In genomic region chr10:59636048-59636447, GRCm38 (mm10) we compare ENCODE assay signal across 38 mouse cellular contexts. TPM values are rescaled to one million over a fixed set of nuclear protein-coding genes. Genes with fewer than 3 reads are reported as not detected.
DNase-seq lines count a peak whose midpoint lies in the region; ATAC-seq and TF ChIP-seq lines count a peak whose summit lies in the region.
"Had no signal": no experiment of that assay in that cellular context is flagged by ENCODE, and none has a peak within 500 bp of the region (broad histone marks: within the 10 kb centered on the region; RNA-seq: fewer than 3 reads in every experiment).

No protein-coding gene starts in this region.

- peak; percentile 64 for ATAC-seq in forebrain, postnatal 0 days
- no peak for ATAC-seq in forebrain, embryonic 13.5 days
- no peak for ATAC-seq in midbrain, embryonic 14.5 days (ENCODE audit: low FRiP score, low TSS enrichment)
- no peak for ATAC-seq in midbrain, embryonic 13.5 days
- ATAC-seq: forebrain, embryonic 14.5 days; hindbrain, postnatal 0 days; intestine, embryonic 15.5 days had no signal

- no peaks in the 10 kb centered on the region for H3K4me1 ChIP-seq in forebrain, postnatal 0 days (ENCODE audit: insufficient read depth)
- peaks cover 1% of the 10 kb centered on the region; the same call in 1 of the 2 replicates for H3K4me1 ChIP-seq in forebrain, embryonic 13.5 days
- no peaks in the 10 kb centered on the region for H3K4me1 ChIP-seq in midbrain, embryonic 14.5 days (ENCODE audit: control insufficient read depth, insufficient read depth, low read length)
- H3K4me1 ChIP-seq in midbrain, embryonic 13.5 days (replicated peaks), result 0 out of 2 replicates have a peak, but pooled peaks cover 8% of the 10 kb centered on the region
- no peaks in the 10 kb centered on the region for H3K4me1 ChIP-seq in brown adipose tissue, adult 24 weeks (ENCODE audit: control insufficient read depth, insufficient read depth, insufficient read length, low read length)
- H3K4me1 ChIP-seq: intestine, embryonic 15.5 days; liver, embryonic 13.5 days had no signal

- no peaks in the 10 kb centered on the region for H3K9me3 ChIP-seq in forebrain, postnatal 0 days (ENCODE audit: low read length)
- no peaks in the 10 kb centered on the region for H3K9me3 ChIP-seq in forebrain, embryonic 13.5 days (replicated peaks)
- H3K9me3 ChIP-seq in midbrain, embryonic 14.5 days (ENCODE audit: control insufficient read depth, low read length), result no peaks in the 10 kb centered on the region; the same call in 1 of the 2 replicates
- H3K9me3 ChIP-seq in midbrain, embryonic 13.5 days, result peaks cover 5% of the 10 kb centered on the region; the same call in 1 of the 2 replicates
- H3K9me3 ChIP-seq: G1E; intestine, embryonic 15.5 days; liver, embryonic 13.5 days had no signal

- no peaks in the 10 kb centered on the region for H3K36me3 ChIP-seq in forebrain, postnatal 0 days (ENCODE audit: insufficient read depth)
- no peaks in the 10 kb centered on the region for H3K36me3 ChIP-seq in forebrain, embryonic 13.5 days (ENCODE audit: poor library complexity, severe bottlenecking)
- no peaks in the 10 kb centered on the region for H3K36me3 ChIP-seq in midbrain, embryonic 14.5 days (ENCODE audit: control insufficient read depth, insufficient read depth, low read length)
- no peaks in the 10 kb centered on the region for H3K36me3 ChIP-seq in midbrain, embryonic 13.5 days
- H3K36me3 ChIP-seq: G1E; intestine, embryonic 15.5 days; liver, embryonic 13.5 days had no signal

- H3K9ac ChIP-seq in forebrain, postnatal 0 days, result no peak overlapping the region
- H3K9ac ChIP-seq in forebrain, embryonic 13.5 days, result no peak overlapping the region
- H3K9ac ChIP-seq in midbrain, embryonic 14.5 days (replicated peaks; ENCODE audit: low read length), result no peak overlapping the region
- H3K9ac ChIP-seq in midbrain, embryonic 13.5 days (replicated peaks), result no peak overlapping the region
- H3K9ac ChIP-seq: intestine, embryonic 15.5 days; liver, embryonic 13.5 days had no signal

- H3K4me2 ChIP-seq in forebrain, postnatal 0 days (ENCODE audit: low read depth), result no peak overlapping the region
- no peak overlapping the region for H3K4me2 ChIP-seq in forebrain, embryonic 13.5 days
- no peak overlapping the region for H3K4me2 ChIP-seq in midbrain, embryonic 14.5 days (ENCODE audit: low read length)
- no peak overlapping the region for H3K4me2 ChIP-seq in midbrain, embryonic 13.5 days (replicated peaks)
- H3K4me2 ChIP-seq: intestine, embryonic 15.5 days had no signal

- H3K27me3 ChIP-seq in forebrain, postnatal 0 days (ENCODE audit: insufficient read depth, low read length), result no peaks in the 10 kb centered on the region
- H3K27me3 ChIP-seq in forebrain, embryonic 13.5 days, result no peaks in the 10 kb centered on the region
- no peaks in the 10 kb centered on the region; the same call in 1 of the 2 replicates for H3K27me3 ChIP-seq in midbrain, embryonic 14.5 days (ENCODE audit: control insufficient read depth, insufficient read depth, low read length)
- H3K27me3 ChIP-seq in midbrain, embryonic 13.5 days, result peaks cover 8% of the 10 kb centered on the region; the same call in 1 of the 2 replicates
- H3K27me3 ChIP-seq: intestine, embryonic 15.5 days; liver, embryonic 13.5 days had no signal

- no peak overlapping the region for H3K4me3 ChIP-seq in forebrain, postnatal 0 days (ENCODE audit: low read depth, low read length)
- H3K4me3 ChIP-seq in forebrain, embryonic 13.5 days, result no peak overlapping the region
- no peak overlapping the region for H3K4me3 ChIP-seq in midbrain, embryonic 14.5 days (replicated peaks; ENCODE audit: low read depth, low read length)
- no peak overlapping the region for H3K4me3 ChIP-seq in midbrain, embryonic 13.5 days (replicated peaks)
- no peak overlapping the region for H3K4me3 ChIP-seq in brown adipose tissue, adult 24 weeks (ENCODE audit: insufficient read depth, low read depth, low read length)
- H3K4me3 ChIP-seq: intestine, embryonic 15.5 days; liver, embryonic 13.5 days had no signal

- 58% methylated on average over 2 of the region's 2 CpGs for WGBS in forebrain, postnatal 0 days
- WGBS in forebrain, embryonic 13.5 days, result 58% methylated on average over 2 of the region's 2 CpGs
- WGBS in midbrain, embryonic 14.5 days, result 26% methylated on average over 2 of the region's 2 CpGs
- 39% methylated on average over 2 of the region's 2 CpGs for WGBS in midbrain, embryonic 13.5 days

- no peak for DNase-seq in forebrain, postnatal 0 days
- DNase-seq in midbrain, embryonic 14.5 days, result peak; percentile 52
- no peak for DNase-seq in kidney, postnatal 36 days
- DNase-seq in liver, result no peak
- DNase-seq: adrenal gland, postnatal 25 days; cerebellum, adult 2 months; cerebellum, postnatal 14 days; left cerebral cortex, postnatal 4 days; liver, embryonic 13.5 days; lung, adult 18-20 months; right cerebral cortex, adult 18-20 months; thymus, postnatal 4 days had no signal

- TF ChIP-seq CTCF in forebrain, postnatal 0 days (IDR thresholded peaks at IDR 0.05; ENCODE audit: low read depth), result no peak

- H3K27ac ChIP-seq in forebrain, postnatal 0 days (ENCODE audit: low read depth, low read length), result no peak overlapping the region
- H3K27ac ChIP-seq in forebrain, embryonic 13.5 days, result no peak overlapping the region
- H3K27ac ChIP-seq in midbrain, embryonic 14.5 days (replicated peaks; ENCODE audit: low read depth, low read length), result no peak overlapping the region
- H3K27ac ChIP-seq in midbrain, embryonic 13.5 days, result no peak overlapping the region
- 0 out of 2 replicates have a peak overlapping the region, but pooled peaks have one; percentile 8 for H3K27ac ChIP-seq in brown adipose tissue, adult 24 weeks (replicated peaks; ENCODE audit: low read depth, low read length)
- H3K27ac ChIP-seq: hindbrain, postnatal 0 days; intestine, embryonic 15.5 days; liver, embryonic 13.5 days had no signal

RNA-seq across cellular contexts. Expression of gene Mcu, which starts 19.6 kb away (rescaled TPM):
- total RNA-seq in forebrain, postnatal 0 days (2014; rRNA removed), result 41.0 and 47.9 TPM in 2 replicates
- polyA plus RNA-seq in forebrain, postnatal 0 days (2015; fragmentation: Nextera tagmentation; extraction: Ambion mirVana), result 51.4 and 58.0 TPM in 2 replicates
- polyA plus RNA-seq in forebrain, embryonic 13.5 days (2015; fragmentation: Nextera tagmentation; extraction: Ambion mirVana), result 18.1 TPM in 2 replicates
- 24.7 and 29.9 TPM in 2 replicates for polyA plus RNA-seq in midbrain, embryonic 14.5 days (2014; fragmentation: Nextera tagmentation; extraction: Ambion mirVana)
- 18.3 and 19.5 TPM in 2 replicates for polyA plus RNA-seq in midbrain, embryonic 13.5 days (2015; fragmentation: Nextera tagmentation; extraction: Ambion mirVana)
- 15.4 and 15.7 TPM in 2 replicates for polyA plus RNA-seq in brown adipose tissue, adult 24 weeks (2012; ENCODE audit: insufficient read depth, insufficient read length, missing spikeins)

RNA-seq across cellular contexts. Expression of gene Gm10322, which starts 20.2 kb away (rescaled TPM):
- not detected in 2 replicates for total RNA-seq in forebrain, postnatal 0 days (2014; rRNA removed)
- polyA plus RNA-seq in forebrain, postnatal 0 days (2015; fragmentation: Nextera tagmentation; extraction: Ambion mirVana), result not detected in 2 replicates
- not detected in 2 replicates for polyA plus RNA-seq in forebrain, embryonic 13.5 days (2015; fragmentation: Nextera tagmentation; extraction: Ambion mirVana)
- polyA plus RNA-seq in midbrain, embryonic 14.5 days (2014; fragmentation: Nextera tagmentation; extraction: Ambion mirVana), result not detected in 2 replicates
- polyA plus RNA-seq in midbrain, embryonic 13.5 days (2015; fragmentation: Nextera tagmentation; extraction: Ambion mirVana), result not detected in 2 replicates
- not detected in 2 replicates for polyA plus RNA-seq in brown adipose tissue, adult 24 weeks (2012; ENCODE audit: insufficient read depth, insufficient read length, missing spikeins)
- total RNA-seq: adrenal gland, adult 18-20 months; adrenal gland, postnatal 25 days; G1E; gastrocnemius, adult 8-10 months; heart, postnatal 14 days; hindbrain, postnatal 0 days; layer of hippocampus, adult 8-10 months; layer of hippocampus, postnatal 25 days; left cerebral cortex, postnatal 4 days; neutrophil, adult 5-6 weeks had no signal
- polyA plus RNA-seq: cerebellum, adult 2 months; cortical plate, adult 2 months; forebrain, embryonic 14.5 days; G1E; gonadal fat pad, adult 2 months; heart, embryonic 14.5 days; hindbrain, embryonic 11.5 days; hindbrain, postnatal 0 days; intestine, embryonic 15.5 days; kidney, adult 2 months; kidney, embryonic 16.5 days; limb, embryonic 14.5 days; liver, embryonic 13.5 days; lung, postnatal 0 days; macrophage; neural tube, embryonic 11.5 days; spleen, adult 2 months; testis, adult 2 months; thymus, postnatal 0 days had no signal
